Mouse (Mus musculus): ENCODE measurements around the gene Pth2. TPM values are rescaled to one million over a fixed set of nuclear protein-coding genes. Genes with fewer than 3 reads are reported as not detected.

The Pth2 gene
- total and polyA plus RNA-seq, 2 experiments from 2014 or later, result not detected

- Histone ChIP-seq H3K4me1 (ENCODE audit: control insufficient read depth, insufficient read depth) (no peaks in the 10 kb centered on the region), H3K4me3 (ENCODE audit: low read depth, low read length) (no peak within 1 kb of the TSS), H3K27me3 (ENCODE audit: control insufficient read depth, insufficient read depth, low read length) (peaks cover 24% of the 10 kb centered on the region), H3K27ac (ENCODE audit: low read depth) (no peak within 1 kb of the TSS), H3K9me3 (replicated peaks; ENCODE audit: control insufficient read depth, low read length) (no peaks in the 10 kb centered on the region), H3K9ac (replicated peaks; ENCODE audit: low read depth, low read length) (no peak within 1 kb of the TSS), H3K4me2 (ENCODE audit: low read depth, low read length) (peak within 1 kb of the TSS; percentile 26; the same call in 1 of the 2 replicates), H3K36me3 (replicated peaks; ENCODE audit: control insufficient read depth, insufficient read depth, low read length) (no peaks in the 10 kb centered on the region)
- 5% methylated on average over 17 of the region's 17 CpGs for WGBS
- TF ChIP-seq CTCF (IDR thresholded peaks at IDR 0.05; ENCODE audit: low read depth), result no peak
- TF ChIP-seq EP300 (IDR thresholded peaks at IDR 0.05; ENCODE audit: low read depth), result no peak
- DNase-seq (ENCODE audit: low spot score) (no peak), ATAC-seq (ENCODE audit: insufficient read depth, low read depth) (no peak)
Observed at GRCm38 (mm10) chr7:45211851-45212251, 31.1 kb downstream of the Pth2 start, which contains the start of gene Dkkl1. Dkkl1 (minus strand) TSS chr7:45212147.

DNA sequence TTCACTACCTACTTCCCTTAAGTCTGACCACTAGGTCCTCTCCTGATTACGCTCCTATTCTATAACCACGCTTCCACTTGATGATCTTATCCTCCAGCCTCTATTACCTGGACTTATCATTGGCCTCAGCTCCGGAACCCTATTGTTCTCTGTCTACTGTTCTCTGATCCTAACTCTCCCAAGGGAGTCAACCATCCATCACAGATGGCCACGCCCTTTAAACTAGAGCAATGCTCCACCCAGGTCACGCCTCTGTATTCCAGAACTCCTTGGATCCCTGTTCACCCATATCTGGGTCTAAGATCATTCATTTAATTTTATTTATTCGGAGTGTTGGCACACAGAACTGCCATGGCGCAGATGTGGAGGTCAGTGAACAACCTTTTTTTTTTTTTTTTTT lies 31.6 kb downstream of the Pth2 start:
- Histone ChIP-seq H3K36me3 (replicated peaks; ENCODE audit: control insufficient read depth, insufficient read depth, low read length) (no peaks in the 10 kb centered on the region), H3K4me1 (ENCODE audit: control insufficient read depth, insufficient read depth) (no peaks in the 10 kb centered on the region)
- 73% methylated on average over 7 of the region's 7 CpGs for WGBS

GRCm38 (mm10) chr7:45213708-45214107 lies 32.9 kb downstream of the Pth2 start:
- Histone ChIP-seq H3K36me3 (replicated peaks; ENCODE audit: control insufficient read depth, insufficient read depth, low read length) (peaks cover 9% of the 10 kb centered on the region), H3K27me3 (ENCODE audit: control insufficient read depth, insufficient read depth, low read length) (peaks cover 24% of the 10 kb centered on the region), H3K9ac (replicated peaks; ENCODE audit: low read depth, low read length) (no peak overlapping the region), H3K27ac (ENCODE audit: low read depth) (no peak overlapping the region), H3K4me1 (ENCODE audit: control insufficient read depth, insufficient read depth) (no peaks in the 10 kb centered on the region), H3K4me2 (ENCODE audit: low read depth, low read length) (no peak overlapping the region), H3K9me3 (replicated peaks; ENCODE audit: control insufficient read depth, low read length) (no peaks in the 10 kb centered on the region), H3K4me3 (ENCODE audit: low read depth, low read length) (no peak overlapping the region)
- 80% methylated on average over 5 of the region's 5 CpGs for WGBS
- ATAC-seq (ENCODE audit: insufficient read depth, low read depth) (no peak), DNase-seq (ENCODE audit: low spot score) (no peak)
- TF ChIP-seq CTCF (IDR thresholded peaks at IDR 0.05; ENCODE audit: low read depth) (no peak), EP300 (IDR thresholded peaks at IDR 0.05; ENCODE audit: low read depth) (no peak)

More for the DNA sequence above, 31.6 kb downstream of the Pth2 start:
- H3K4me2 ChIP-seq (ENCODE audit: low read depth, low read length), result no peak overlapping the region
- TF ChIP-seq EP300 (IDR thresholded peaks at IDR 0.05; ENCODE audit: low read depth), result no peak
- H3K27me3 ChIP-seq (ENCODE audit: control insufficient read depth, insufficient read depth, low read length), result peaks cover 24% of the 10 kb centered on the region
- no peak for ATAC-seq (ENCODE audit: insufficient read depth, low read depth)
- H3K27ac ChIP-seq (ENCODE audit: low read depth), result no peak overlapping the region
- no peak overlapping the region for H3K9ac ChIP-seq (replicated peaks; ENCODE audit: low read depth, low read length)
- DNase-seq (ENCODE audit: low spot score), result no peak
- H3K4me3 ChIP-seq (ENCODE audit: low read depth, low read length), result no peak overlapping the region
- no peaks in the 10 kb centered on the region for H3K9me3 ChIP-seq (replicated peaks; ENCODE audit: control insufficient read depth, low read length)

DNA sequence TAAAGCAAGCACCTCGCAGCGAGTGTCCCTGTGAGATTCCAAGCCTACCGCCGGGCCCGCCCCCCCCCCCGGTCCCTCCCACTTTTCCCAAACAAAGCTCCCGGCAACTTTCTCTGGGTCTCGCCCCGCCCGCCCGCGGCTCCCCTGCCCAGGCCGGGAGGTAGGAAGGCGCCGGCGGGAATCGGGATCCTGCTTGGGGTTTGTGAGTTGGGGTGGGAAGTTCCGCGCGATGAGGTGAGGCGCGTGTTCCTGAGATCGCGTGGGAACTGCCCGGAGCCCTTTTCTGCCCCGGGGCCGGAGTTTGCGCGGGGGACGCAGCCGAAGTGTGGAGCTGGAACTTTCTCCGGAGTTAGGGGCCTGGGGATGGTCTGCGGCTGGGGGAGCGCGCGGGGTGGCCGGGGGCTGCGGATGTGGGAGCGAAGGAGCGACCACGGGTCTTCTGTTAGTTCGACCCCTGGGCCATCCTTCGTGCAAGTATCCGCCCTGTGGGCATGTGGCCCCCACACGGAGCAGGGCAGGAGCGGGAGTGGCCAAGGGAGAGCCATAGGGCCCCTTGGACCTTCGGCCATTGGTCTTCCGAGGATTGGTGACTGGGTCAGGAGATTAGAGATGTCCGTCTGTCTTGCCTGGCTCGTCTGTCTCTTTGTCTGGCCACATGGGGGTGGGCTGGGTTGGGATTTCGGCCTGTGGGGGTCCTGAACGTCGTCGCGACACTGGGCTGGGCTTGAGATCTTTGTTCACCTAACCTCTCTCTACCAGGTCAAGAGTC lies 35.1 kb downstream of the Pth2 start, which contains the start of gene Tead2:
Tead2 (plus strand) TSS at position 81 of the 769 bp plus-strand sequence.
- no peak for TF ChIP-seq CTCF (IDR thresholded peaks at IDR 0.05; ENCODE audit: low read depth)
- TF ChIP-seq EP300 (IDR thresholded peaks at IDR 0.05; ENCODE audit: low read depth), result no peak

DNA sequence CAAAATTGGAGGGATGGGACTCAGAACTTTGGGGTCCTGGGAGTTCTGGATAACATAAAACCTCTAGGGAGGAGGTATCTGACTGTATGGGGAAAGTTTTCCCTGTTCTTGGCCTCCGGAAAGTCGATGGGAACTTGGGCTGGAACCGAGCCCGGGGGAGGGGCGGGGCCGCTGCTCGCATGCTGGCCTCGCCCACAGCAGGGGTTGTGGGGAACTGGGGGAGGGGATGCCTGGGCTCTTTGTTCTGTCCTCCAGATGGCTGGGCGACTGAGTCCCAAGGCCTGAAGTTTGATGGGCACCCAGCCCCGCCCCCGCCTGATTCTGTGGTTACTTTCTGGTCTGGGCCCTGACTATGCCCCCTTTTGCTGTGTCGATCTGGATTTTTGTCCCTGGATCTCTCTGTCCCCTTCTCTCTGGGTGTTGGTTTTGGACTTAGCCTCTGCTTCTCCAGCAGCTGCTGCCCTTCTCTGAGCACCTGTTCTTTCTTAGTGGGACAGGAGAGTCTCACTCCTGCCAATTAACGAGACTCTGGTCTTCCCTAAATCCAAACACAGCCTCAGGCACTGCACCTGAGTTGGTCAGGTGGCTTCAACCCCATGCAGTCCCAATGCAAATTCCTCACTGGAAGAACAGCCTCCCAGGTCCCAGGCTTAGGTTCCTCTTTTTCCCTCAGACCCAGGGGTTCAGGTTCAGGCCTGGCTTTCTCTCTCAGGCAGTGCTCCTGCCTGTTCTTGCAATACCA lies 35.8 kb downstream of the Pth2 start:
- Histone ChIP-seq H3K4me3 (ENCODE audit: low read depth, low read length) (peak overlapping the region; percentile 69), H3K4me2 (ENCODE audit: low read depth, low read length) (peak overlapping the region; percentile 88), H3K27ac (ENCODE audit: low read depth) (peak overlapping the region; percentile 79), H3K9me3 (replicated peaks; ENCODE audit: control insufficient read depth, low read length) (no peaks in the 10 kb centered on the region), H3K27me3 (ENCODE audit: control insufficient read depth, insufficient read depth, low read length) (peaks cover 8% of the 10 kb centered on the region; the same call in 1 of the 2 replicates), H3K4me1 (ENCODE audit: control insufficient read depth, insufficient read depth) (no peaks in the 10 kb centered on the region), H3K36me3 (replicated peaks; ENCODE audit: control insufficient read depth, insufficient read depth, low read length) (peaks cover 25% of the 10 kb centered on the region), H3K9ac (replicated peaks; ENCODE audit: low read depth, low read length) (peak overlapping the region; percentile 83)
- TF ChIP-seq EP300 (IDR thresholded peaks at IDR 0.05; ENCODE audit: low read depth), result no peak
- TF ChIP-seq CTCF (IDR thresholded peaks at IDR 0.05; ENCODE audit: low read depth), result no peak
- DNase-seq (ENCODE audit: low spot score), result peak; percentile 74
- ATAC-seq (ENCODE audit: insufficient read depth, low read depth), result peak; percentile 76
- WGBS, result under 1% methylated on average over 13 of the region's 13 CpGs

More for the DNA sequence above, 35.1 kb downstream of the Pth2 start, which contains the start of gene Tead2:
- no peaks in the 10 kb centered on the region for H3K9me3 ChIP-seq (replicated peaks; ENCODE audit: control insufficient read depth, low read length)
- H3K27ac ChIP-seq (ENCODE audit: low read depth), result peak within 1 kb of the TSS; percentile 79
- DNase-seq (ENCODE audit: low spot score) (peak; percentile 42), ATAC-seq (ENCODE audit: insufficient read depth, low read depth) (peak; percentile 62)
- 2% methylated on average over 54 of the region's 55 CpGs for WGBS
- H3K36me3 ChIP-seq (replicated peaks; ENCODE audit: control insufficient read depth, insufficient read depth, low read length), result peaks cover 18% of the 10 kb centered on the region
- H3K4me1 ChIP-seq (ENCODE audit: control insufficient read depth, insufficient read depth), result no peaks in the 10 kb centered on the region
- peaks cover 15% of the 10 kb centered on the region for H3K27me3 ChIP-seq (ENCODE audit: control insufficient read depth, insufficient read depth, low read length)
- H3K9ac ChIP-seq (replicated peaks; ENCODE audit: low read depth, low read length), result peak within 1 kb of the TSS; percentile 83
- peak within 1 kb of the TSS; percentile 69 for H3K4me3 ChIP-seq (ENCODE audit: low read depth, low read length)
- peak within 1 kb of the TSS; percentile 88 for H3K4me2 ChIP-seq (ENCODE audit: low read depth, low read length)

All from heart, postnatal 0 days (tissue).